Mouse (Mus musculus): ENCODE measurements at regions not wholly inside any gene's neighbourhood (a gene's known extent, or its start where the extent isn't known, plus 50 kb on each side); places are given as distances from the start of the nearest gene placed in this dataset.

DNA sequence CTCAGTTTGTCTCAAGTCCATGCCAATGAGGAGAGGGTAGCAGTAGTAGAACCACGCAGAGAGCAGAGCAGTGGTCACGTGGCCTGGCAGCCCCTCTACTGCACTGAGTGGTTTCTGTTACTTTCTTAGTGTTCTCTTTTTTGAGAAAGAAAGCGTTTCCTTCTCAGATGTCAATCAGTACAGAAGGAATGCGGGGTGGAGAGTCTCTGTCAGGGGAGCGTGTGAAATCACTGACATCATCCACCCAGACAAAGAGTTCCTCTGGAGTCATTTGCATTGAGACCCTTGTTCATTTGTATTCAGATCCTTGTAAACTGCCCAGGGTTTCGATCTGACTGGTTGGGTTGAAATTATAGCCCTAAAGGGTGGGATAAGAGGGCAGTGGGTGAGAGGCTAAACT lies 85.8 kb upstream of the Nckap5 start:
- WGBS: 79% methylated on average over 6 of the region's 6 CpGs
- Histone ChIP-seq H3K4me1 (replicated peaks) (peaks cover 3% of the 10 kb centered on the region), H3K27me3 (no peaks in the 10 kb centered on the region), H3K4me3 (replicated peaks) (no peak overlapping the region), H3K27ac (no peak overlapping the region), H3K9me3 (no peaks in the 10 kb centered on the region), H3K36me3 (no peaks in the 10 kb centered on the region), H3K9ac (replicated peaks) (no peak overlapping the region), H3K4me2 (no peak overlapping the region)
- ATAC-seq (ENCODE audit: insufficient number of reproducible peaks, insufficient read depth, low FRiP score, low TSS enrichment, low read depth): no peak

DNA sequence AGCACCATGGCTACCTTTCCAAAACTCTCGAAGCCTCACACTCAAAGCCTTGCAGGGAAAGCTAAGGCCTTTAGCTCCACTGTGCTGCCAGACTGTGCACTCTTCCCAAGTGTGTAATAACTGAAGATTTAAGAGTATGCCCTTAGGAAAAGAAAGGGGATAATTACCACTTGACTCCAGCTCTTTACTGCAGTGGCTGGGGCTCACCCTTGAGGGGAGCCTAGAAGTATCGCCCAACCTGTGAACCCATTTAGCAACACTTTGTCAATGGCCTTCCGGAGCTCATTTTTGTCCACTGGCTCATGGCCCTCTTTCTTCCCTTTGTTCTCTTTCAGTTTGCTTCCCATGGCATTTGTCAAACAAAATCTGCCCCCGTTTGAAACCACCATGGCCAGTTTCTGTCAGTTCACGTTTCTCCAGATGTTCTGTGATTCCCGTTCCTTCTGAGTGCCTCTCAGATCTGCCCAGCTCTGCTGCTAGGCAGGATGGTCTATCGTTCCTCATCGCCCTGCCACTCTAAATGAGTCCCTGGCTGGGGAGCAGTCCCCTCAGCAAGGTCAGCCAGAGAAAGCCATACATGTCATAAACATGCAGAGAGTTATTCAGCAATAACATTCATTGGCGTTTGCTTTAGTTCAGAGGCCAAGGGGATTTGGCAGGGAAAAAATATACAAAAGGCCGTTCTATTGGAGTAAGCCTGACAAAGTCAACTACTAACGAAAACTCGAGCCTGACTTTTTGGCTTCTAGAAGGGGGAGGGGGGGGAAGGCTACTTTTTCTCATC lies 80.9 kb upstream of the Nckap5 start:
- no peaks in the 10 kb centered on the region for H3K27me3 ChIP-seq
- ATAC-seq (ENCODE audit: insufficient number of reproducible peaks, insufficient read depth, low FRiP score, low TSS enrichment, low read depth): no peak
- no peak overlapping the region for H3K4me3 ChIP-seq (replicated peaks)
- H3K27ac ChIP-seq: no peak overlapping the region
- peaks cover 7% of the 10 kb centered on the region for H3K4me1 ChIP-seq (replicated peaks)
- no peaks in the 10 kb centered on the region for H3K36me3 ChIP-seq
- H3K9ac ChIP-seq (replicated peaks): no peak overlapping the region
- H3K4me2 ChIP-seq: no peak overlapping the region
- 61% methylated on average over 12 of the region's 12 CpGs for WGBS
- H3K9me3 ChIP-seq: no peaks in the 10 kb centered on the region

DNA sequence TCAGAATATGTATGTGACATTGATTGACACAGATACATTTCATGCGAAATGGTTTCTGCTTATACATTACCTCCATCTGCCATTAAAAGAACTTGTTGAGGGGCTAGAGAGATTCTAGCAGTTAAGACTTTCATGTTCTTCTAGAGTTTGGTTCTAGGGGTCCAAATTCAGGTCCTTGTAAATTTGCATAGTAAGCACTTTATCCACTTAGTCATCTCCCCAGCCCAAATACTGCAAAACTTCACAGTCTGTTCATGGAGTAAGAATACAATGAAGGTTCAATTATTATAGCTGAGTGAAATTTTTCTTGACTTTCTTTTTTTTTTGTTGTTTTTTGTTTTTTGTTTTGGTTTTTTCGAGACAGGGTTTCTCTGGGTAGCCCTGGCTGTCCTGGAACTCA lies 76.8 kb upstream of the Nckap5 start:
- Histone ChIP-seq H3K4me2 (no peak overlapping the region), H3K27me3 (no peaks in the 10 kb centered on the region)
- WGBS: 85% methylated on average over 2 of the region's 2 CpGs

DNA sequence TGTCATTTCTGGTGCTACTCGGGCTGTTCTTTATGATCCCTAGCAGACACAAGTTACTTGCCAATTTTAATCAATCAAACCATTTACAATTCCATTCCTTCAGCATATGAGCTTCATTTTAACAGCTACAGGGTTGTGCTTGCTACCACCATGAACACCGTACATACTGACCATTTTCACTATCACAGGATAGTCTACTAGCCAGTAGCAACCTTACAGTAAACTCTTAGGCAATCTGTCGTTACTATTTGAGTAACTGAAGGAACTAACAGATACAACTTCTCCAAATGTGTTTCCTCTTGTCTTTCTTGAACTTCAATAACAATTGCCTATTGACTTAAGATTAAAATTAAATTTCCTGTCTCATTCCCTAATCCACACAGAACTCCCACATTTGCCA lies 67.9 kb upstream of the Nckap5 start:
- Histone ChIP-seq H3K36me3 (no peaks in the 10 kb centered on the region), H3K4me3 (replicated peaks) (no peak overlapping the region), H3K27me3 (no peaks in the 10 kb centered on the region), H3K27ac (no peak overlapping the region), H3K9ac (replicated peaks) (no peak overlapping the region), H3K9me3 (peaks cover 4% of the 10 kb centered on the region; the same call in 1 of the 2 replicates), H3K4me2 (no peak overlapping the region), H3K4me1 (replicated peaks) (no peaks in the 10 kb centered on the region)
- no peak for ATAC-seq (ENCODE audit: insufficient number of reproducible peaks, insufficient read depth, low FRiP score, low TSS enrichment, low read depth)
- 87% methylated on average over 3 of the region's 3 CpGs for WGBS

More for the DNA sequence above, 76.8 kb upstream of the Nckap5 start:
- H3K36me3 ChIP-seq: no peaks in the 10 kb centered on the region
- no peak overlapping the region for H3K9ac ChIP-seq (replicated peaks)
- H3K9me3 ChIP-seq: no peaks in the 10 kb centered on the region
- peaks cover 7% of the 10 kb centered on the region for H3K4me1 ChIP-seq (replicated peaks)
- H3K27ac ChIP-seq: no peak overlapping the region
- H3K4me3 ChIP-seq (replicated peaks): no peak overlapping the region
- ATAC-seq (ENCODE audit: insufficient number of reproducible peaks, insufficient read depth, low FRiP score, low TSS enrichment, low read depth): no peak

DNA sequence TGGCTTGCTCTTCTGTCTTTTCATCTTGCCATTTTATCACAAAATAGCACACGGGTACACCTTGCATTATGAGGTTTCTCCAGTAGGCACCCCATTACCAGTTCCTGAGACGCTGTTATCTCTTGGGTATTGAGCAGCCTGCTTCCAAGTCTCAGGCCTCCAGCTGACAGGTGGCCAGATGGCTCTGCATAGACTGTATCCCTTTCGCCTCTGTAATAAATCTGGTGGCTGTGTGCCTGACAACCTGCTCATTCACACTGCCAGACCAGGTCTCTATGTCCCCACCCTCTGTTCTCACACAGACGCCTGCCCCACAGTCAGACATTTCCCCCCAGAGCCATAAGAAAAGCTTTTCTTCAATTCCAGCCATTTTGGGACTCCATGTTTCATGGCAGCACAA lies 66.3 kb upstream of the Nckap5 start:
- H3K9ac ChIP-seq (replicated peaks): no peak overlapping the region
- peaks cover 4% of the 10 kb centered on the region; the same call in 1 of the 2 replicates for H3K9me3 ChIP-seq
- no peak overlapping the region for H3K4me3 ChIP-seq (replicated peaks)
- H3K27ac ChIP-seq: no peak overlapping the region
- no peaks in the 10 kb centered on the region for H3K36me3 ChIP-seq
- ATAC-seq (ENCODE audit: insufficient number of reproducible peaks, insufficient read depth, low FRiP score, low TSS enrichment, low read depth): no peak
- H3K4me1 ChIP-seq (replicated peaks): no peaks in the 10 kb centered on the region
- WGBS: 62% methylated on average over 4 of the region's 4 CpGs
- no peaks in the 10 kb centered on the region for H3K27me3 ChIP-seq
- no peak overlapping the region for H3K4me2 ChIP-seq

DNA sequence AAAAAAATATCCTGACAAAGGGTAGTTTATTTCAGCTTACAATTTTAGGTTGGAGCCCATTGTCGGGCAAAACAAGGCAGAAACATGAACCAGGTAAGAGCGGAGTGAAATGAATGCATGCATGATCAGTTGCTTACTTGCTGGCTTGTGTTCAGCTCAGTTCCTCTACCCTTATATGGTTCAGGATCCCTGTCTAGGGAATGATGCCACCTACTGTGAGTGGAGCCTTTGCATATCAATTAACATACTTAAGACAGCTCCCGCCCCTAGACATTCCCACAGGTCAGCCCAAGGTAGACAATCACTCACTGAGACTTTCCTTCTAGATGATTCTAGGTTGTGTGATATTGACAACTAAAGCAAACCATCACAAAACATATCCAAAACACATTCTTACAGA lies 50.2 kb upstream of the Nckap5 start:
- Histone ChIP-seq H3K36me3 (no peaks in the 10 kb centered on the region), H3K9ac (replicated peaks) (no peak overlapping the region), H3K27ac (no peak overlapping the region), H3K4me2 (no peak overlapping the region), H3K4me1 (replicated peaks) (no peaks in the 10 kb centered on the region), H3K27me3 (no peaks in the 10 kb centered on the region), H3K4me3 (replicated peaks) (no peak overlapping the region), H3K9me3 (no peaks in the 10 kb centered on the region)
- 95% methylated on average over 3 of the region's 3 CpGs for WGBS
- ATAC-seq (ENCODE audit: insufficient number of reproducible peaks, insufficient read depth, low FRiP score, low TSS enrichment, low read depth): no peak

Data from limb, embryonic 12.5 days (tissue).